17 mouse cellular contexts compared by ENCODE assay signal in genomic region chr14:26663851-26664250, GRCm38 (mm10). TPM values are rescaled to one million over a fixed set of nuclear protein-coding genes. Genes with fewer than 3 reads are reported as not detected.
"Had no signal": no experiment of that assay in that cellular context is flagged by ENCODE, and none has a peak within 500 bp of the region (broad histone marks: within the 10 kb centered on the region; RNA-seq: fewer than 3 reads in every experiment).

No protein-coding gene starts in this region.

- DNase-seq: retina, postnatal 1 day; right cerebral cortex, adult 18-20 months; right cerebral cortex, postnatal 14 days; right cerebral cortex, postnatal 25 days; right cerebral cortex, postnatal 4 days; spleen, adult 18-20 months; thymus, adult 2 months; thymus, postnatal 14 days; thymus, postnatal 25 days; thymus, postnatal 36 days; thymus, postnatal 4 days had no signal

- H3K9ac ChIP-seq: neural tube, embryonic 13.5 days; neural tube, embryonic 15.5 days; stomach, embryonic 15.5 days had no signal

- H3K4me3 ChIP-seq: neural tube, embryonic 13.5 days; neural tube, embryonic 15.5 days; stomach, embryonic 15.5 days had no signal

- H3K27me3 ChIP-seq: neural tube, embryonic 13.5 days; neural tube, embryonic 15.5 days; stomach, embryonic 15.5 days had no signal

- H3K27ac ChIP-seq: neural tube, embryonic 13.5 days; neural tube, embryonic 15.5 days; stomach, embryonic 15.5 days; stomach, postnatal 0 days had no signal

- H3K4me2 ChIP-seq: neural tube, embryonic 13.5 days; neural tube, embryonic 15.5 days; stomach, embryonic 15.5 days had no signal

- H3K9me3 ChIP-seq: neural tube, embryonic 13.5 days; neural tube, embryonic 15.5 days; stomach, embryonic 15.5 days had no signal

RNA-seq across cellular contexts. Expression of gene Dnah12, which starts 29.2 kb away (rescaled TPM):
- polyA plus RNA-seq: small intestine, adult 2 months; stomach, embryonic 14.5 days had no signal
